Mouse (Mus musculus) gastrocnemius, postnatal 10 days (tissue): Measurements from ENCODE around the gene Apoc3. TPM values are rescaled to one million over a fixed set of nuclear protein-coding genes. Genes with fewer than 3 reads are reported as not detected.

ENCODE experiments used
- DNase-seq: peaks from one replicate; pipeline ENCODE4 v3.0.0; 2021; ENCODE audit warnings: mixed read lengths
- total RNA-seq, 2 experiments: library from RNA; stranded (reverse); gene quantifications; 2 replicates each; pipeline ENCODE4 v1.2.3; 2021

Apoc3 gene
- total RNA-seq, 2 experiments from 2014 or later = not detected

GRCm38 (mm10) chr9:46229573-46230449 lies 5.6 kb downstream of the Apoc3 start:
- DNase-seq = peak; percentile 82

- no peak for DNase-seq
Observed at GRCm38 (mm10) chr9:46228491-46228890, 6.9 kb downstream of the Apoc3 start, which contains the start of gene Apoa1. Gene Apoa1, plus strand, starts transcription at chr9:46228580.

- no peak for DNase-seq
Observed at GRCm38 (mm10) chr9:46227064-46227614, 8.3 kb downstream of the Apoc3 start.

GRCm38 (mm10) chr9:46224945-46225660 lies 10.3 kb downstream of the Apoc3 start:
- no peak for DNase-seq

- DNase-seq = no peak
Observed at GRCm38 (mm10) chr9:46224101-46224500, 11.3 kb downstream of the Apoc3 start.

- no peak for DNase-seq
Observed at GRCm38 (mm10) chr9:46223090-46223489, 12.3 kb downstream of the Apoc3 start.

- no peak for DNase-seq
Observed at GRCm38 (mm10) chr9:46218176-46218575, 17.3 kb downstream of the Apoc3 start.

- DNase-seq = no peak
Observed at GRCm38 (mm10) chr9:46216744-46217470, 18.5 kb downstream of the Apoc3 start.

GRCm38 (mm10) chr9:46215338-46216322 lies 19.8 kb downstream of the Apoc3 start:
- DNase-seq = no peak

GRCm38 (mm10) chr9:46214946-46215337 lies 20.5 kb downstream of the Apoc3 start:
- no peak for DNase-seq

- no peak for DNase-seq
Observed at GRCm38 (mm10) chr9:46214276-46214675, 21.2 kb downstream of the Apoc3 start.

- DNase-seq = no peak
Observed at GRCm38 (mm10) chr9:46210473-46210872, 25.0 kb downstream of the Apoc3 start.

GRCm38 (mm10) chr9:46208401-46208974 lies 26.9 kb downstream of the Apoc3 start:
- no peak for DNase-seq

GRCm38 (mm10) chr9:46207501-46207869 lies 28.0 kb downstream of the Apoc3 start:
- DNase-seq = no peak

- DNase-seq = no peak
Observed at GRCm38 (mm10) chr9:46206834-46207500, 28.5 kb downstream of the Apoc3 start.

GRCm38 (mm10) chr9:46199609-46200008 lies 35.8 kb downstream of the Apoc3 start:
- no peak for DNase-seq

GRCm38 (mm10) chr9:46198936-46199335 lies 36.5 kb downstream of the Apoc3 start:
- DNase-seq = no peak

- DNase-seq = no peak
Observed at GRCm38 (mm10) chr9:46198461-46198860, 37.0 kb downstream of the Apoc3 start.

- DNase-seq = no peak
Observed at GRCm38 (mm10) chr9:46196699-46197169, 38.7 kb downstream of the Apoc3 start.

GRCm38 (mm10) chr9:46194809-46195208 lies 40.6 kb downstream of the Apoc3 start:
- no peak for DNase-seq
